Mouse (Mus musculus): ENCODE measurements around the gene Fam71f2. TPM values are rescaled to one million over a fixed set of nuclear protein-coding genes. Genes with fewer than 3 reads are reported as not detected.

The Fam71f2 gene
- polyA plus RNA-seq, 1 experiment from 2014 or later: 0.51 TPM

- Histone ChIP-seq H3K9ac (no peak overlapping the region), H3K9me3 (no peaks in the 10 kb centered on the region), H3K4me2 (no peak overlapping the region), H3K27ac (no peak overlapping the region), H3K4me3 (no peak overlapping the region), H3K36me3 (no peaks in the 10 kb centered on the region), H3K27me3 (no peaks in the 10 kb centered on the region), H3K4me1 (no peaks in the 10 kb centered on the region)
- 66% methylated on average over 3 of the region's 3 CpGs for WGBS
- no peak for ATAC-seq (ENCODE audit: borderline replicate concordance, extremely low read depth, low FRiP score, low TSS enrichment)
Observed at GRCm38 (mm10) chr6:29317941-29318340, 38.5 kb downstream of the Fam71f2 start.

- no peak for ATAC-seq (ENCODE audit: borderline replicate concordance, extremely low read depth, low FRiP score, low TSS enrichment)
- Histone ChIP-seq H3K9me3 (no peaks in the 10 kb centered on the region), H3K4me3 (no peak within 1 kb of the TSS), H3K9ac (no peak within 1 kb of the TSS), H3K36me3 (no peaks in the 10 kb centered on the region), H3K27me3 (no peaks in the 10 kb centered on the region), H3K4me1 (no peaks in the 10 kb centered on the region), H3K27ac (no peak within 1 kb of the TSS), H3K4me2 (no peak within 1 kb of the TSS)
- WGBS: 63% methylated on average over 5 of the region's 5 CpGs
Observed at GRCm38 (mm10) chr6:29318879-29319278, 39.5 kb downstream of the Fam71f2 start, which contains the start of gene Fam71f1. Gene Fam71f1 (plus strand): TSS chr6:29319140.

GRCm38 (mm10) chr6:29321586-29321985, 42.2 kb downstream of the Fam71f2 start:
- Histone ChIP-seq H3K9me3 (no peaks in the 10 kb centered on the region), H3K4me1 (no peaks in the 10 kb centered on the region), H3K27ac (no peak overlapping the region), H3K4me3 (no peak overlapping the region), H3K9ac (no peak overlapping the region), H3K4me2 (no peak overlapping the region), H3K27me3 (no peaks in the 10 kb centered on the region), H3K36me3 (no peaks in the 10 kb centered on the region)
- no peak for ATAC-seq (ENCODE audit: borderline replicate concordance, extremely low read depth, low FRiP score, low TSS enrichment)
- WGBS: 79% methylated on average over 6 of the region's 6 CpGs

- 89% methylated on average over 7 of the region's 7 CpGs for WGBS
- no peaks in the 10 kb centered on the region for H3K27me3 ChIP-seq
- no peak for ATAC-seq (ENCODE audit: borderline replicate concordance, extremely low read depth, low FRiP score, low TSS enrichment)
- no peaks in the 10 kb centered on the region for H3K4me1 ChIP-seq
- no peaks in the 10 kb centered on the region for H3K36me3 ChIP-seq
- H3K4me2 ChIP-seq: no peak overlapping the region
- no peak overlapping the region for H3K4me3 ChIP-seq
- H3K9me3 ChIP-seq: no peaks in the 10 kb centered on the region
- H3K9ac ChIP-seq: no peak overlapping the region
- no peak overlapping the region for H3K27ac ChIP-seq
Observed at GRCm38 (mm10) chr6:29322147-29322546, 42.8 kb downstream of the Fam71f2 start.

GRCm38 (mm10) chr6:29322735-29323134, 43.3 kb downstream of the Fam71f2 start:
- Histone ChIP-seq H3K4me1 (no peaks in the 10 kb centered on the region), H3K4me3 (no peak overlapping the region), H3K27ac (no peak overlapping the region), H3K9me3 (no peaks in the 10 kb centered on the region), H3K27me3 (no peaks in the 10 kb centered on the region), H3K36me3 (no peaks in the 10 kb centered on the region), H3K9ac (no peak overlapping the region), H3K4me2 (no peak overlapping the region)
- 75% methylated on average over 4 of the region's 4 CpGs for WGBS
- no peak for ATAC-seq (ENCODE audit: borderline replicate concordance, extremely low read depth, low FRiP score, low TSS enrichment)

- no peaks in the 10 kb centered on the region for H3K9me3 ChIP-seq
- no peak for ATAC-seq (ENCODE audit: borderline replicate concordance, extremely low read depth, low FRiP score, low TSS enrichment)
- no peaks in the 10 kb centered on the region for H3K36me3 ChIP-seq
- H3K4me1 ChIP-seq: no peaks in the 10 kb centered on the region
- H3K4me2 ChIP-seq: no peak overlapping the region
- no peak overlapping the region for H3K27ac ChIP-seq
- 83% methylated on average over 9 of the region's 9 CpGs for WGBS
- H3K4me3 ChIP-seq: no peak overlapping the region
- no peaks in the 10 kb centered on the region for H3K27me3 ChIP-seq
- H3K9ac ChIP-seq: no peak overlapping the region
Observed at GRCm38 (mm10) chr6:29326961-29327360, 47.6 kb downstream of the Fam71f2 start.

- Histone ChIP-seq H3K36me3 (no peaks in the 10 kb centered on the region), H3K4me1 (no peaks in the 10 kb centered on the region), H3K27me3 (no peaks in the 10 kb centered on the region), H3K4me3 (no peak overlapping the region), H3K4me2 (no peak overlapping the region), H3K9ac (no peak overlapping the region), H3K9me3 (no peaks in the 10 kb centered on the region), H3K27ac (no peak overlapping the region)
- ATAC-seq (ENCODE audit: borderline replicate concordance, extremely low read depth, low FRiP score, low TSS enrichment): no peak
- WGBS: 57% methylated on average over 4 of the region's 4 CpGs
Observed at GRCm38 (mm10) chr6:29329514-29329913, 50.1 kb downstream of the Fam71f2 start.

Other genes starting within 250 kb of the Fam71f2 start
- gene Lep, start 219.4 kb upstream of the Fam71f2 start, polyA plus RNA-seq (2015; fragmentation: Nextera tagmentation; extraction: Ambion mirVana): not detected in 2 replicates
- gene Rbm28, start 114.6 kb upstream of the Fam71f2 start, polyA plus RNA-seq (2015; fragmentation: Nextera tagmentation; extraction: Ambion mirVana): 32.8 and 35.0 TPM in 2 replicates
- 0.78 and 0.87 TPM in 2 replicates for gene Prrt4, start 100.0 kb upstream of the Fam71f2 start, polyA plus RNA-seq (2015; fragmentation: Nextera tagmentation; extraction: Ambion mirVana)
- 48.0 and 51.8 TPM in 2 replicates for gene Impdh1, start 63.2 kb upstream of the Fam71f2 start, polyA plus RNA-seq (2015; fragmentation: Nextera tagmentation; extraction: Ambion mirVana)
- gene Hilpda, start 7.1 kb upstream of the Fam71f2 start, polyA plus RNA-seq (2015; fragmentation: Nextera tagmentation; extraction: Ambion mirVana): 45.6 and 46.2 TPM in 2 replicates
- 0.11 TPM in 1 of 2 replicates, not detected in the other for gene Fam71f1, start 39.5 kb downstream of the Fam71f2 start, polyA plus RNA-seq (2015; fragmentation: Nextera tagmentation; extraction: Ambion mirVana)
- gene Calu, start 68.5 kb downstream of the Fam71f2 start, polyA plus RNA-seq (2015; fragmentation: Nextera tagmentation; extraction: Ambion mirVana): 427 and 444 TPM in 2 replicates
- gene Opn1sw, start 108.9 kb downstream of the Fam71f2 start, polyA plus RNA-seq (2015; fragmentation: Nextera tagmentation; extraction: Ambion mirVana): 0.44 and 0.77 TPM in 2 replicates
- gene Ccdc136, start 116.7 kb downstream of the Fam71f2 start, polyA plus RNA-seq (2015; fragmentation: Nextera tagmentation; extraction: Ambion mirVana): 7.8 and 9.1 TPM in 2 replicates
- 5.8 and 6.7 TPM in 2 replicates for gene Flnc, start 153.7 kb downstream of the Fam71f2 start, polyA plus RNA-seq (2015; fragmentation: Nextera tagmentation; extraction: Ambion mirVana)
- gene Atp6v1f, start 188.1 kb downstream of the Fam71f2 start, polyA plus RNA-seq (2015; fragmentation: Nextera tagmentation; extraction: Ambion mirVana): 201 and 209 TPM in 2 replicates
- gene Atp6v1fnb, start 191.8 kb downstream of the Fam71f2 start, polyA plus RNA-seq (2015; fragmentation: Nextera tagmentation; extraction: Ambion mirVana): not detected in 2 replicates
- 14.0 and 14.1 TPM in 2 replicates for gene Kcp, start 228.4 kb downstream of the Fam71f2 start, polyA plus RNA-seq (2015; fragmentation: Nextera tagmentation; extraction: Ambion mirVana)
- gene Irf5, start 247.0 kb downstream of the Fam71f2 start, polyA plus RNA-seq (2015; fragmentation: Nextera tagmentation; extraction: Ambion mirVana): 4.4 and 6.2 TPM in 2 replicates